Comparison of ENCODE assay signal across 18 mouse cellular contexts in the genomic region with DNA sequence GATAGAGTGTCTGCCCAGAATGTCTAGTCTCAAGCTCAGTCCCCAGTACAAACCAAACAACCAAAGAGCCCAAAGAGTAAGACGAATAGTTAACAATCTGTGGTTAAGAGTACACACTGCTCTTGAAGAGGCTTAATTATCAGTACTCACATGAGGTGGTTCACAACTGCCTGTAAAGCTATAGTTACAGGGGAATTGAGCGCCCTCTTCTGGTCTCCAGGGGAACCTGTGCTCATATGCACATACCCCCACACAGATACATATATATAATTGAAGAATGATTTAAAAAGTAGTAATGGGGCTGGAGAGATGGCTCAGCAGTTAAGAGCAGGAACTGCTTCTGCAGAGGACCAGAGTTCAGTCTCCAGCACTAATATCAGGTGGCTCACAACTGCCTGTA.
DNase-seq lines count a peak whose midpoint lies in the region; ATAC-seq and TF ChIP-seq lines count a peak whose summit lies in the region.
"Had no signal": no experiment of that assay in that cellular context is flagged by ENCODE, and none has a peak within 500 bp of the region (broad histone marks: within the 10 kb centered on the region; RNA-seq: fewer than 3 reads in every experiment).

No protein-coding gene starts in this region.

- in situ Hi-C loops in ES-E14 (cut with MboI; ENCODE audit: low sequenced_read_pairs in 2 of 2, unreplicated experiment in 2 of 2), result no loop called here

- no peak overlapping the region for H3K4me2 ChIP-seq in lung, embryonic 14.5 days
- no peak overlapping the region for H3K4me2 ChIP-seq in stomach, postnatal 0 days (replicated peaks; ENCODE audit: low read depth)
- H3K4me2 ChIP-seq: hindbrain, embryonic 12.5 days; kidney, embryonic 15.5 days; limb, embryonic 12.5 days; midbrain, embryonic 12.5 days; neural tube, embryonic 15.5 days had no signal

- no peaks in the 10 kb centered on the region for H3K27me3 ChIP-seq in heart, embryonic 10.5 days (ENCODE audit: insufficient read depth, poor library complexity, severe bottlenecking)
- H3K27me3 ChIP-seq in lung, embryonic 14.5 days (ENCODE audit: insufficient read depth, low read length), result no peaks in the 10 kb centered on the region
- no peaks in the 10 kb centered on the region for H3K27me3 ChIP-seq in stomach, postnatal 0 days (ENCODE audit: control insufficient read depth, insufficient read depth, low read length)
- H3K27me3 ChIP-seq: hindbrain, embryonic 12.5 days; kidney, embryonic 15.5 days; limb, embryonic 12.5 days; midbrain, embryonic 12.5 days; neural tube, embryonic 15.5 days had no signal

- TF ChIP-seq EP300 in stomach, postnatal 0 days (optimal IDR thresholded peaks at IDR 0.05), result no peak

- H3K36me3 ChIP-seq in heart, embryonic 10.5 days, result no peaks in the 10 kb centered on the region
- H3K36me3 ChIP-seq in lung, embryonic 14.5 days (ENCODE audit: insufficient read depth), result no peaks in the 10 kb centered on the region
- H3K36me3 ChIP-seq in ES-E14 (ENCODE audit: control insufficient read depth, insufficient read depth, low read length, poor library complexity, severe bottlenecking), result no peaks in the 10 kb centered on the region
- no peaks in the 10 kb centered on the region for H3K36me3 ChIP-seq in stomach, postnatal 0 days (ENCODE audit: control insufficient read depth, insufficient read depth, low read length)
- H3K36me3 ChIP-seq: hindbrain, embryonic 12.5 days; kidney, embryonic 15.5 days; limb, embryonic 12.5 days; midbrain, embryonic 12.5 days; neural tube, embryonic 15.5 days had no signal

- no peaks in the 10 kb centered on the region for H3K9me3 ChIP-seq in heart, embryonic 10.5 days
- H3K9me3 ChIP-seq in lung, embryonic 14.5 days (ENCODE audit: low read depth, low read length), result no peaks in the 10 kb centered on the region
- H3K9me3 ChIP-seq in ES-E14 (ENCODE audit: control insufficient read depth, insufficient read depth, low read depth, low read length), result no peaks in the 10 kb centered on the region
- no peaks in the 10 kb centered on the region for H3K9me3 ChIP-seq in stomach, postnatal 0 days (ENCODE audit: control insufficient read depth, low read length)
- H3K9me3 ChIP-seq: hindbrain, embryonic 12.5 days; limb, embryonic 12.5 days; midbrain, embryonic 12.5 days; neural tube, embryonic 15.5 days had no signal

- 80% methylated on average over 2 of the region's 2 CpGs for WGBS in heart, embryonic 10.5 days
- 79% methylated on average over 2 of the region's 2 CpGs for WGBS in lung, embryonic 14.5 days
- 92% methylated on average over 2 of the region's 2 CpGs for WGBS in stomach, postnatal 0 days

- no peak overlapping the region for H3K9ac ChIP-seq in lung, embryonic 14.5 days
- no peak overlapping the region for H3K9ac ChIP-seq in ES-E14 (ENCODE audit: insufficient read depth, low read depth, low read length, poor library complexity, severe bottlenecking)
- H3K9ac ChIP-seq in stomach, postnatal 0 days (ENCODE audit: low read length), result no peak overlapping the region
- H3K9ac ChIP-seq: hindbrain, embryonic 12.5 days; kidney, embryonic 15.5 days; limb, embryonic 12.5 days; midbrain, embryonic 12.5 days; neural tube, embryonic 15.5 days had no signal

- no peak for ATAC-seq in lung, embryonic 14.5 days (ENCODE audit: insufficient read depth)
- ATAC-seq in stomach, postnatal 0 days (ENCODE audit: low FRiP score, low TSS enrichment), result no peak

- peak; percentile 43 for DNase-seq in heart, adult 11 months
- DNase-seq in heart, embryonic 10.5 days (ENCODE audit: low spot score), result no peak
- no peak for DNase-seq in lung, embryonic 14.5 days
- DNase-seq in lung, postnatal 36 days, result no peak
- DNase-seq in ES-E14 (ENCODE audit: low read depth, low spot score), result no peak
- no peak for DNase-seq in stomach, postnatal 0 days (ENCODE audit: low spot score)
- DNase-seq in retina, embryonic 14.5 days (ENCODE audit: low spot score), result no peak
- DNase-seq: adrenal gland, adult 8-10 months; cerebellum, adult 11 months; heart, postnatal 10 days; spleen, adult 18-20 months had no signal

- H3K4me3 ChIP-seq in heart, embryonic 10.5 days, result no peak overlapping the region
- H3K4me3 ChIP-seq in lung, embryonic 14.5 days (ENCODE audit: low read depth, low read length), result no peak overlapping the region
- no peak overlapping the region for H3K4me3 ChIP-seq in ES-E14 (ENCODE audit: insufficient read depth in 1 of 2, low read depth in 1 of 2, low read length in 2 of 2, poor library complexity in 1 of 2, severe bottlenecking in 1 of 2)
- no peak overlapping the region for H3K4me3 ChIP-seq in stomach, postnatal 0 days (ENCODE audit: low read depth, low read length)
- H3K4me3 ChIP-seq: erythroblast, embryonic 14.5 days; hindbrain, embryonic 12.5 days; kidney, embryonic 15.5 days; limb, embryonic 12.5 days; midbrain, embryonic 12.5 days; neural tube, embryonic 15.5 days had no signal

- 0 out of 2 replicates have a peak, but pooled peaks have one; percentile 8 for TF ChIP-seq CTCF in lung, embryonic 14.5 days (IDR thresholded peaks at IDR 0.05; ENCODE audit: low read depth)
- peak; percentile 39 for TF ChIP-seq CTCF in stomach, postnatal 0 days (IDR thresholded peaks at IDR 0.05; ENCODE audit: low read depth)

- peaks cover 18% of the 10 kb centered on the region for H3K4me1 ChIP-seq in heart, embryonic 10.5 days
- peaks cover 8% of the 10 kb centered on the region; the same call in 1 of the 2 replicates for H3K4me1 ChIP-seq in lung, embryonic 14.5 days (ENCODE audit: insufficient read depth)
- peaks cover 0 to 3% of the 10 kb centered on the region in 2 experiments; a peak in 2 of 4 replicates for H3K4me1 ChIP-seq in ES-E14 (ENCODE audit: control insufficient read depth in 2 of 2, insufficient read depth in 2 of 2, low read length in 2 of 2, poor library complexity in 1 of 2)
- no peaks in the 10 kb centered on the region; the same call in none of the 2 replicates for H3K4me1 ChIP-seq in stomach, postnatal 0 days (replicated peaks; ENCODE audit: control insufficient read depth, insufficient read depth)

- no peak overlapping the region for H3K27ac ChIP-seq in heart, embryonic 10.5 days
- H3K27ac ChIP-seq in lung, embryonic 14.5 days (ENCODE audit: low read depth), result no peak overlapping the region
- H3K27ac ChIP-seq in ES-E14 (ENCODE audit: insufficient read depth, low read depth, low read length, poor library complexity, severe bottlenecking), result no peak overlapping the region
- no peak overlapping the region for H3K27ac ChIP-seq in stomach, postnatal 0 days (replicated peaks)
- H3K27ac ChIP-seq: hindbrain, embryonic 12.5 days; kidney, embryonic 15.5 days; limb, embryonic 12.5 days; macrophage; midbrain, embryonic 12.5 days; neural tube, embryonic 15.5 days had no signal

TF ChIP-seq in ES-E14, 5 proteins besides CTCF, POLR2A, EP300 and RAD21:
- TF ChIP-seq HCFC1 (IDR thresholded peaks at IDR 0.05; ENCODE audit: borderline replicate concordance, insufficient read depth, low read length) (no peak), ZC3H11A (IDR thresholded peaks at IDR 0.05; ENCODE audit: borderline replicate concordance, low read depth, low read length) (peak; percentile 59; the same call in 1 of the 2 replicates)
TF ChIP-seq in ES-E14: peak in this region for 1.
